Mouse (Mus musculus): Measurements from ENCODE around the gene Hist1h2an.
"Not testable (repeated sequence)": the region's sequence is repeated elsewhere in the genome, so short reads cannot be mapped to it uniquely, and the experiment has no call there.

Hist1h2an gene

DNA sequence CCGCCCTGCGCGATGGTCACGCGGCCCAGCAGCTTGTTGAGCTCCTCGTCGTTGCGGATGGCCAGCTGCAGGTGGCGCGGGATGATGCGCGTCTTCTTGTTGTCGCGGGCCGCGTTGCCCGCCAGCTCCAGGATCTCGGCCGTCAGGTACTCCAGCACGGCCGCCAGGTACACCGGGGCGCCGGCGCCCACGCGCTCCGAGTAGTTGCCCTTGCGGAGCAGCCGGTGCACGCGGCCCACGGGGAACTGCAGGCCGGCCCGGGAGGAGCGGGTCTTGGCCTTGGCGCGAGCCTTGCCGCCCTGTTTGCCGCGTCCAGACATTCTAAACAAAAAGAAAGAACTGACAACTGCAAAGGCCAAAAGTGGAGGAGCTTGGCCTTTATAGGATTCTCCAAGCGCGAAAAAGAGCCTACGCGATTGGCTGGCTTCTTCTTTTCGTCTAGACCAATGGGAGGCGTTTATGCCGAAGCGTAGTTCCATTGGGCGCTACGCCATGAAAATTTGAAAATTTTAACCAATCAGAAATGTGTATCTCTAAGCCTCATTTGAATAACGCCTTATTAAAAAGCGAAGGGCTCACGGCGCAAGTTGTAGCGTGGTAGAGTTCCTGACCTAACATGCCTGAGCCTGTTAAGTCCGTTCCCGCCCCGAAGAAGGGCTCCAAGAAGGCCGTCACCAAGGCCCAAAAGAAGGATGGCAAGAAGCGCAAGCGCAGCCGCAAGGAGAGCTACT lies at the start of gene Hist1h2an, which contains the start of gene Hist1h2bp:
TSS of gene Hist1h2an (minus strand) at position 320 of the 731 bp plus-strand sequence.
TSS of gene Hist1h2bp (plus strand) at position 563 of the 731 bp plus-strand sequence.
- in situ Hi-C loops (cut with MseI, MboI) = not testable (repeated sequence)

DNA sequence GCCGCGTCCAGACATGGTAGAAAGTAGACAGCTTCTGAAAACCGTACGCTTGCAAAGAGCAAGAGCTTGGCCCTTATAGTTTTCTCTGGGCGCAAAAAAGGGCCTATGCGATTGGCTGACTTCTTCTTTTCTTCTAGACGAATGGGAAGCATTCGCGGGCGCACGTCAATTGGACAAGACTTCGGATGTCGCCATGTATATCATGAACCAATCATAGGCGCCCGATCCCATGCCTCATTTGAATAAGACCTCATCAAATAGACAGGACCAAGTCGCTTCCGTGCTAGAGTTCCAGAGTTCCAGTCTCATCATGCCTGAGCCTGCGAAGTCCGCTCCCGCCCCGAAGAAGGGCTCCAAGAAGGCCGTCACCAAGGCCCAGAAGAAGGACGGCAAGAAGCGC lies 46.4 kb upstream of the Hist1h2an start, which contains the start of the genes Hist1h2ap and Hist1h2br:
TSS of gene Hist1h2ap (minus strand) at position 47 of the 400 bp plus-strand sequence.
TSS of gene Hist1h2br (plus strand) at position 283 of the 400 bp plus-strand sequence.
- in situ Hi-C loops (cut with MseI, MboI) = not testable (repeated sequence)

DNA sequence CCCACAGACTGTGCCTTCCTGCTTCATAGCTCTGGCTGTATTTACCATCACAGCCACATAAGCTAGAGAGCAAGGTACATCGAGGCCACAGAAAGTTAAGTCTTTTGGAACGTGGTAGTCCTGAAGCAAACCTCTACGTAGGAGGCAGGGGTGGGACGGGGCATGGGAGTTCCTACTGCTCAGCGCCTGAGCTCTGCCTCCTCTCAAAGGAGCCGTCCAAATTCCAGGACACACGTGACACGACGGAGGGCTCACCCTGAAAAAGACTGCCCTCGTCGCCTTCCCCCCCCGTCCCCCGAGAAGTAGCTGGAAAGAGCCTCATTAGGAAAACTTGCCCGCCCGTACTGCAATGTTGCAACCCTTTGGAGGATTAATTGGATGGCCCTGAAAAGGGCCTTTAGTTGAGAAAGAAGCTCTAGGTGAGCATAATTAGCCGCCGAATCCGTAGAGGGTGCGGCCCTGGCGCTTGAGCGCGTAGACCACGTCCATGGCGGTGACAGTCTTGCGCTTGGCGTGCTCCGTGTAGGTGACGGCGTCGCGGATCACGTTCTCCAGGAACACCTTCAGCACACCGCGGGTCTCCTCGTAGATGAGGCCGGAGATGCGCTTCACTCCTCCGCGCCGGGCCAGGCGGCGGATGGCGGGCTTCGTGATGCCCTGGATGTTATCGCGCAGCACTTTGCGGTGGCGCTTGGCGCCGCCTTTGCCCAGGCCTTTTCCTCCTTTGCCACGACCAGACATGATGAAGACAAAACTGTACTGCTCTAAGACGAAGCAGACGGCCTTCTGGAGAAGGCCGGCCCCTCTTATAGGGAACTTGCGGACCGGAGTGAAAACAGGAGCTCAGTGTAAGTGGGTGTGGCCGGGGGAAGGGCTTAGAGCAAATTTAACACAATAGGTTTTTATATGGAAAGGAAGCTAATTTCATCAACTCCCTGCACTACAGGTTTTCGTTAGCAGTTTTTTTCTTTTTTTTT lies 44.7 kb upstream of the Hist1h2an start, which contains the start of gene Hist1h4n:
TSS of gene Hist1h4n (minus strand) at position 779 of the 977 bp plus-strand sequence.
- in situ Hi-C loops (cut with MseI, MboI) = not testable (repeated sequence)

DNA sequence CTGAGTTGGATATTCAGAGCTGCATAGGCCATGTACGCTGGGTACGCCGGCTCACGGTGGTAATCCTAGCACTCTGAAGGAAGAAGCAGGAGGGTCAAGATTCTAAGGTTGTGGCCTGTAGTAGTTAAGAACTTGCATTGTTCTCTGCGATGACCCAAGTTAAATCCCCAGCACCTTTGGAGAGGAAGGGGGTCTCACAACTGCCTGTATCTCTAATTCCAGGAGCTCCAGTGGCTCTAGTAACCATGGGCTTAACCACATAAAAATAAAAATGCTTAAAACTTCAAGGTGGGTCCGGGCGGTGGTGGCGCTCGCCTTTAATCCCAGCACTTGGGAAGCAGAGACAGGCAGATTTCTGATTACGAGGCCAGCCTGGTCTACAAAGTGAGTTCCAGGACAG lies 43.3 kb upstream of the Hist1h2an start:
- in situ Hi-C loops (cut with MseI, MboI) = no loop called here

DNA sequence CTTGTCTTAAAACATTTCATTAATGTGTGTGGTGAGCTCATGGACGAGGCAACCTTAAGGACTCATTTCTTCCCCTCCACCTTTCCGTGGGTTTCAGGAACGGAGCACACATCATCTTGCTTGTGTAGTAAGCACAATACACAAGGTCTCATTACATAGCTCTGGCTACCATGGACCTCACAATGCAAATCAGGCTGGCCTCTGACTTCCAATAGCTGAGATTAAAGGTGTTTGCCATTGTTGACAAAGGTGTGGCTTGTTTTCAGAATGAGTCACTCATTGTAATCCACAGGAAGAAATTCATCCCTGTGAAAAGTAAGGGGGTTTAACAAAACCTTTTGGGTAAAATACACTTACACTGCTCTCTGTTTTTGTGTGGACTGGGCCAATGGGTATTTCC lies 41.5 kb upstream of the Hist1h2an start:
- in situ Hi-C loops (cut with MseI, MboI) = no loop called here

DNA sequence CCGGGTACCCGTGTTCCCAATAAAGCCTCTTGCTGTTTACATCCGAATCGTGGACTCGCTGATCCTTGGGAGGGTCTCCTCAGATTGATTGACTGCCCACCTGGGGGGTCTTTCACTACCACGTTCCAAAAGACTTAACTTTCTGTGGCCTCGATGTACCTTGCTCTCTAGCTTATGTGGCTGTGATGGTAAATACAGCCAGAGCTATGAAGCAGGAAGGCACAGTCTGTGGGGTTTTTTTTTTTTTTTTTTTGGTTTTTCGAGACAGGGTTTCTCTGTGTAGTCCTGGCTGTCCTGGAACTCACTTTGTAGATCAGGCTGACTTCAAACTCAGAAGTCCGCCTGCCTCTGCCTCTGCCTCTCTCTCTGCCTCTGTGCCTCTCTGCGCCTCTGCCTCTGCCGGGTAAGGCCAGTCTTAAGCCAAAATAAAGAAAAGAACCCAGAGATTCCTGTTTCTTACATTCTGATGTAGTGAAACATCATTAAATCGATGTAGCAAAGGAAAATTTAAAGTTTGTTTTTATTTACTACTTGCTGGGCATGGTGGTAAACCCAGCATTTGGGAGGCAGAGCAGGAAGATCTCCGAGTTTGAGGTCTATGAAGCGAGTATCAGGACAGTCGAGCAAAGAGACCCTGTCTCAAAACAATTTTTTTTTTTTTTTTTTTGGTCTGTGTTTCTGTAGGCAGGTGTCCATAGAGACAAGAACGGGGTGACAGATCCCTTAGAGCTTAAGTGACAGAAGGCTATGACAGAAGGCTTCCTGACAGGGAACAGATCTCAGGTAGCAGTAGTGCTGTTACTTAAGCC lies 33.3 kb upstream of the Hist1h2an start:
- in situ Hi-C loops (cut with MseI, MboI) = not testable (repeated sequence)

DNA sequence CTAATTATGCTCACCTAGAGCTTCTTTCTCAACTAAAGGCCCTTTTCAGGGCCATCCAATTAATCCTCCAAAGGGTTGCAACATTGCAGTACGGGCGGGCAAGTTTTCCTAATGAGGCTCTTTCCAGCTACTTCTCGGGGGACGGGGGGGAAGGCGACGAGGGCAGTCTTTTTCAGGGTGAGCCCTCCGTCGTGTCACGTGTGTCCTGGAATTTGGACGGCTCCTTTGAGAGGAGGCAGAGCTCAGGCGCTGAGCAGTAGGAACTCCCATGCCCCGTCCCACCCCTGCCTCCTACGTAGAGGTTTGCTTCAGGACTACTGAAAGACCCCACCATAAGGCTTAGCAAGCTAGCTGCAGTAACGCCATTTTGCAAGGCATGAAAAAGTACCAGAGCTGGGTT lies 25.1 kb upstream of the Hist1h2an start:
- in situ Hi-C loops (cut with MseI, MboI) = not testable (repeated sequence)

DNA sequence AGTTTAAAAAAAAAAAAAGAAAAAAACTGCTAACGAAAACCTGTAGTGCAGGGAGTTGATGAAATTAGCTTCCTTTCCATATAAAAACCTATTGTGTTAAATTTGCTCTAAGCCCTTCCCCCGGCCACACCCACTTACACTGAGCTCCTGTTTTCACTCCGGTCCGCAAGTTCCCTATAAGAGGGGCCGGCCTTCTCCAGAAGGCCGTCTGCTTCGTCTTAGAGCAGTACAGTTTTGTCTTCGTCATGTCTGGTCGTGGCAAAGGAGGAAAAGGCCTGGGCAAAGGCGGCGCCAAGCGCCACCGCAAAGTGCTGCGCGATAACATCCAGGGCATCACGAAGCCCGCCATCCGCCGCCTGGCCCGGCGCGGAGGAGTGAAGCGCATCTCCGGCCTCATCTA lies 24.5 kb upstream of the Hist1h2an start, which contains the start of gene Hist1h4m:
TSS of gene Hist1h4m (plus strand) at position 208 of the 400 bp plus-strand sequence.
- in situ Hi-C loops (cut with MseI, MboI) = not testable (repeated sequence)

DNA sequence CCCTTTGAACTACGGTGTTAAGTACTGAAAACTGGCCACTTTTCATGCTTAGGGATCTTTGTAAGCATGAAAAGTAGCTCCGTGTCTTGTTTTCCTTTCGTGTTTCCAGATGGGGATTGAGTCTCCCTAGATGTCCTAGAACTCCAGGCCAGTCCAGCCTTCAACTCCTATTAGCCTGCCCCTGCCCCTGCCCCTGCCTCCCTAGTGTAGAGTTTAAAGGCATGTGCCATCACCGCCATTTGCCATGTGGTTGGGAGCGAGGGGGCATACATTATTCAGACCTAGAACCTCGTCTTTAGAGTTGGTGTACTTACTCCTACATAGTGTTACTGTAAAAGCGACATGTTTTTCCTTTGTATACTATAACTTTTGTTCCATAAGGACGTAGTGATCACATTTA lies 24.1 kb upstream of the Hist1h2an start:
- in situ Hi-C loops (cut with MseI, MboI) = not testable (repeated sequence)

DNA sequence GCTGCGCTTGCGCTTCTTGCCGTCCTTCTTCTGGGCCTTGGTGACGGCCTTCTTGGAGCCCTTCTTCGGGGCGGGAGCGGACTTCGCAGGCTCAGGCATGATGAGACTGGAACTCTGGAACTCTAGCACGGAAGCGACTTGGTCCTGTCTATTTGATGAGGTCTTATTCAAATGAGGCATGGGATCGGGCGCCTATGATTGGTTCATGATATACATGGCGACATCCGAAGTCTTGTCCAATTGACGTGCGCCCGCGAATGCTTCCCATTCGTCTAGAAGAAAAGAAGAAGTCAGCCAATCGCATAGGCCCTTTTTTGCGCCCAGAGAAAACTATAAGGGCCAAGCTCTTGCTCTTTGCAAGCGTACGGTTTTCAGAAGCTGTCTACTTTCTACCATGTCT lies 23.1 kb upstream of the Hist1h2an start, which contains the start of the genes Hist1h2bq and Hist1h2ao:
TSS of gene Hist1h2bq (minus strand) at position 125 of the 400 bp plus-strand sequence.
TSS of gene Hist1h2ao (plus strand) at position 393 of the 400 bp plus-strand sequence.
- in situ Hi-C loops (cut with MseI, MboI) = not testable (repeated sequence)

DNA sequence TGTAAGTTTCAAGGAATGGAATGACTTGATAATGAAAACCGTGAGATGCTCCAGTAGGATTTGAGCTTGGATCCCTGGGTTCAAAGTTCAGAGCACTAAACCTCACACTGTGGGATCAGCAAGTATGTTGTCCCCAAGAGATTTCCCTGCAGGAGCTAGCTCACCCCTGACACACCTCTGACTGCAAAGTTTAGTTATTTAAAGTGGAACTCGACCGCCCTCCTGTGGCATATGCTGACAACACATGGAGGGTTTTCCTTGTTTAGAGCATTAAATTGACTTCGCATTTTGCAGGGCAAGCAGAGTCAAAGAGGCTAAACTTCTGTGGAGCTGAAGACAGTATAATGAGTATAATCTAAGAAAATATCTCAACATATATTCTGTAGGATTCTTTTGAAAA lies 16.0 kb upstream of the Hist1h2an start:
- in situ Hi-C loops (cut with MseI, MboI) = not testable (repeated sequence)

DNA sequence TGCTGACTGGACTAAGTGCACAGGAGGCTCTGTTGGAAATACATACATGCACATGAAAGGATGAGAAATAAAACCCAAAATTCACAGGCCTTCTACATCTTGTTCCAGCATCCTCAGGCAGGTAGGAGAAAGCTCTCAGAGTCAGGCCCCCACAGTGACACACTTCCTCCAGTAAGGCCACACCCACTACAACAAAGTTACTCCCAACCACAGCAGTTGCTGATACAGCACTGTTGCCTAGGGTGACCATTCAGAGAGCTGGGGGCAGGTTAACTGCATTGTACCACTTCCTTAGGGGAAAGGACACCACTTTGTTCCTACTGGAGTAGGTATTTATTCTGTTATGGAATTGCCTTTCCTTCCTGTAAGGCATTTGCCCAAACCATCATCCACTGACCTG lies 10.1 kb upstream of the Hist1h2an start:
- in situ Hi-C loops (cut with MseI, MboI) = not testable (repeated sequence)

DNA sequence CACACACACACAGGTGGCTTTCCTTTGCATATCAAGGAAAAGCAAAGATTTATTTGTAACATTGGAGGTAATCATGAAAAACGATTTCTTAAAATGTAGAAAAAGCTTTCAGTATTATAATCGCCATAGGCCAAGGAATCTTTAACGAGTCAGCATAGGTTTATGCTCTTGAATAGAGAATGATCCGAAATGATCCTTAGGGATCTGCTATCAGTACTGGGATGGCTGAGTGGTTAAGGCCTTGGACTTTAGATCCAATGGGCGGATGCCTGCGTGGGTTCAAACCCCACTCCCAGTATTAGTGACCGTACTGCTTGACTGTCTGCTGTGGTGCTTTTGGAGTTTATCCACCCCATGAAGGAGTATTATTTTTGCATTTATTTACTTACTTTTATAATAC lies 8.6 kb upstream of the Hist1h2an start:
- in situ Hi-C loops (cut with MseI, MboI) = no loop called here

DNA sequence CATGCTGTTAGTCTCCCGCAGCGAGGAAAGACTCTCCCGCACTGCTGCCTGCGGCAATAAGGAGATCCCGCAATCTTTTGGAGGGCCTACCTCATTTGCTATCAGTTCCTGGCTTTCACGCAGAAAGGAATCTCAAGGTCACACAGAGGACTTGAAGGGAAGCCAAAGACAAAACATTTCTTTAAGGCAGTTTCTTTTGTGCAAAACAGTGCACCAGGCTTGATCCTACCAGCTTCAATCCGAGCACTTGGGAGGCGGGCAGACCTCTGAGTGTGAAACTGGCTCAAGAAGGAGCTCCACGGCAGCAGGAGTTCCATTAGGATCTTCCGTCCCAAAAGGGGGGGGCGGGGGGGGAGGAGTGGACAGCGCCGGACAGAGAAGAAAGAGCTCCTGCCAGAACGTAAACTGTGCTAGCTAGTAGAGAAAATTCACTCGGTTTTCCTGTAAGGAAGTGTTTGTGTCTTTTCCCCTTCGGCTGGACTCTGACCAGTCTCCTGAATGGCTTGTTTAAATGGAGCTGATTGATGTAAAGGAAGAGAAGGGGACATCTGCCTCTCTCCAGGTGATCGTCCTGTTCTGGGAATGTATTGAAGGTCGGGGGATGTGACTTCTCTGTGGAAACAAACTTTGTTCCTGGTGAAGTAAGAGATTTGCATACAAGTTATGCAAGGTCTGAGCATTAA lies 3.7 kb upstream of the Hist1h2an start:
- in situ Hi-C loops (cut with MseI, MboI) = no loop called here

DNA sequence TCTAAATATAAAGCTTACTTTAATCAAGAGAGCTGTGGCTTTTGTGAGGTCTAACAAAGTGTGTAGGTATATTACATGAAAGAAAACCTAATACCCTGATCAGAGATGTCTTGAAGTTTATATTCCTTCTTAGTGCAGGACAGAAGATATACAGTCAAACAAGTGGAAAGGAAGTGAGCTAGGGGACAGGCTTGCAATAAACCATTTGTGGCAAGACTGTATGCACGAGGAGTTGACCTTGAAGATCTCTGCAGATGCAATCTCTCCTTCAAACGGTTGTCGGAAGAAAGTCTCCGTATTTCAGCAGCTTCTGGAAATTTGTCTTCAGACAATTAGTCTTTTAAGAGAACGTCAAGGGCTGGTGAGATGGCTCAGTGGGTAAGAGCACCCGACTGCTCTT lies 2.9 kb upstream of the Hist1h2an start:
- in situ Hi-C loops (cut with MseI, MboI) = no loop called here

DNA sequence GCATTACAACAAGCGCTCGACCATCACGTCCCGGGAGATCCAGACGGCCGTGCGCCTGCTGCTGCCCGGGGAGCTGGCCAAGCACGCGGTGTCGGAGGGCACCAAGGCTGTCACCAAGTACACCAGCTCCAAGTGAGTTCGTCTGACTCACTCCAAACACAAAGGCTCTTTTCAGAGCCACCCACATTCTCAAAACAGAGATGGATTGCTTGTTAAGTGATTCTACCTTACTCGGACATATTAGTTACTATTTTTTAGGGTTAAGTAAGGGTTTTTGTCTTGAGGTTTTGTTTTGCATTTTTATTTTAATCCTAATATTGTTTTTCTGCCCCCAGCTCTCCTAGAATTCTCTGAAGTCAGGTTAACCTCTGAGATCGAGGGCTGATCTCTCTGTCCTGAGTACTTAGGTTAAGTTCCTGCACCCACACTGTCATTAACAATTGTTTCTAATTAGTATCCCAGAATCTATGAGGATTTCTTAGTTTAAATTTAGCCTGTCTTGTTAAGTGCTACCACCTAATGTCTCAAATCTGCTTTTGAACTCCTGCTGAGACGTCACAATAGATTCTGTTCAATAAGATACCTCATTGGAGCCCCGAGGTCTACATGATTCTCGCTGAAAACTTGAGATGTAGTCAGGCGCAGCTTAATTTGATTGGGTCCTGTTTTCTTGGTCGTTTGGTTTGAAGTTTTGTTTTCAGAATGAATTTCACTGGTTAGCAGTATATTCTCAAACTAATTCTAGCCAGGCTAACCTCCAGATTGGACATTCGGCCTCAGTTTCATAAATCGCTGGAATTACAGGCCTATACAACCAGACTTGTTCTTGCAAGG lies 959 bp upstream of the Hist1h2an start:
- in situ Hi-C loops (cut with MseI, MboI) = no loop called here

DNA sequence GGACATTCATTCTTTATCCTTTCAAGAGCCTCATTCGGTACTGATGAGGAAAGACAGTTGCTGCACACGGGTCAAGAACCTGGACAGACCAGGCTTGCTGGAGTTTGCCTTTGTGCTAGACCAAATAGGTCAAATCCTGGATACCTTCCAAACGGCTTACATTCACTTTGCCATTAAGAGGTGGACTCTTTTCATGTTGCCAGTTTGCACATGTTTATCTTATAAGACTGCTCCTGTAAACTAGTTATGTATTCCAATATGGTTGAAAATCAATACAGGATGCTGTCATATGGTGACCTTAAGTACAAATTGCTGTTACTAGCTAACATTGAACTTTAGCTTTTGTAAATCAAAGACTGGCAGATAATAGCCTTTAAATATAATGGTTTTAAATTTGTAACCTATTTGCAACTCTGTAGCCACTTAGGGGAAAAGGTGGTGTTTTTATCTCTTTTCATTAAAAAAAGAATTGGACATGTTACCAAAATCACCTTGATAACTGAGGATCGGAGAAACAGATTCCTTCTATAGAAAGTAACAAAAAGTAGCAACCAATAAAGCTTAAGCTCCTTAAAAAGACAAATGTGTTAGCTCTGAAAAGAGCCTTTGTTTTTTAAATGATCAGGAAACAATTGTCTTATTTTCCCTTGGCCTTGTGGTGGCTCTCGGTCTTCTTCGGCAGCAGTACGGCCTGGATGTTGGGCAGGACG lies 674 bp downstream of the Hist1h2an start:
- in situ Hi-C loops (cut with MseI, MboI) = no loop called here

DNA sequence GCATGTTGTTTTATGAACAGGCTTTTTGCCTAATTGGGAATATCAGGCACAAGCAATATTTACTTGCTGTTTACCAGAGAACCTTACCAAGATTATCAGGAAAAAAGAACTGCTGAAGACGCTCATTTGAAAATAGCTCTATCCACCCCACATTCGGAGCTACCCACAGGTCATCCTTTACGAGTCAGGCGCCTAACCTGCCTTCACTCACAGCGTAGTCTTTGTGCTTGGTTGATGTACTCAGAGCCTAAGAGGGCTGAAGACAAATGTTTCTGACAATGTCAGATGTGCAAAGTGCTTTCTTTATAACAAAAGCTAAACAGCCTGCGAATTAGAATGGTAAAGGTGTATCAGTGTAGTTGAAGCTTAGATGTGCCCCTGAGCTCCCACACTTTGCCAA lies 2.7 kb downstream of the Hist1h2an start:
- in situ Hi-C loops (cut with MseI, MboI) = no loop called here

DNA sequence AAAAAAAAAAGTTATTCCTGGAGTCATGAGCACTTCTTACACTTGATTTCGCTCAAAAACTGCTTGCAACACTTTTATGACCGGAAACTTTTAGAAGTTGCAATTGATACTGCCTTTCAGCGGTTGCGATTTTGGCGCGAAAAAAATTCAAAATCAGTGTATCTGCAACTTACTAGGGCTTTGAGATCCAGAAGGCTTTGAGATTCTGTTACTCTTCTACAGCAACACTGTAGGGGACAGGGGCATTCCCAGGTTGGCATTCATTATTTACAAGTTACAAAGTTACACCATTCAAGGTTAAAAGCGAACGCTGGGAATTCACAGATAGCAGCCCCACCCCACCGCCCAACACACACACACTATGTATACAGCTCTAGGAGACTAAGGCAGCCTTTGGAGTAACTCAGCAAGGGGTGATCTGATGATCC lies 3.3 kb downstream of the Hist1h2an start:
- in situ Hi-C loops (cut with MseI, MboI) = no loop called here
